Mouse (Mus musculus) CH12.LX (cell line): ENCODE results near the gene Ppp2r5e.
"Not testable (repeated sequence)": the region's sequence is repeated elsewhere in the genome, so short reads cannot be mapped to it uniquely, and the experiment has no call there.

Experiments used
- CTCF ChIP-seq, 2 experiments: IDR thresholded peaks in 1 of 2; conservative IDR thresholded peaks in 1 of 2; 2 replicates each; pipeline ENCODE4 v1.5.1; 2011 to 2012; ENCODE audit warnings: low read depth in 2 of 2, low read length in 2 of 2, improper control_type of control experiment in 1 of 2, inconsistent platforms in 1 of 2, mild to moderate bottlenecking in 1 of 2, moderate library complexity in 1 of 2
- EP300 ChIP-seq: IDR thresholded peaks from 2 replicates; pipeline ENCODE4 v1.6.1; 2011; ENCODE audit warnings: low read length, improper control_type of control experiment
- HCFC1 ChIP-seq: IDR thresholded peaks from 2 replicates; pipeline ENCODE4 v1.6.1; 2012; ENCODE audit warnings: low read depth, mild to moderate bottlenecking, inconsistent platforms, low read length, improper control_type of control experiment
- JUN ChIP-seq: IDR thresholded peaks from 2 replicates; pipeline ENCODE4 v1.6.1; 2011; ENCODE audit warnings: low read depth, mild to moderate bottlenecking, low read length, improper control_type of control experiment, moderate library complexity; ENCODE audit not compliant: insufficient read depth
- MEF2A ChIP-seq: IDR thresholded peaks from 2 replicates; pipeline ENCODE4 v1.6.1; 2014; ENCODE audit warnings: low read depth, mild to moderate bottlenecking, inconsistent platforms, low read length, improper control_type of control experiment, borderline replicate concordance
- MXI1 ChIP-seq: IDR thresholded peaks from 2 replicates; pipeline ENCODE4 v1.6.1; 2011; ENCODE audit warnings: mild to moderate bottlenecking, low read depth, low read length, improper control_type of control experiment
- POLR2A ChIP-seq: IDR thresholded peaks from 2 replicates; pipeline ENCODE4 v1.6.1; 2011; ENCODE audit warnings: low read depth, mild to moderate bottlenecking, improper control_type of control experiment, low read length
- SIN3A ChIP-seq: IDR thresholded peaks from 2 replicates; pipeline ENCODE4 v1.6.1; 2012; ENCODE audit warnings: low read length, improper control_type of control experiment, inconsistent platforms
- UBTF ChIP-seq: IDR thresholded peaks from 2 replicates; pipeline ENCODE4 v1.6.1; 2012; ENCODE audit warnings: low read depth, mild to moderate bottlenecking, inconsistent platforms, low read length, improper control_type of control experiment, moderate library complexity

- TF ChIP-seq CTCF (conservative IDR thresholded peaks at IDR 0.05 in 1 of 2, IDR thresholded peaks at IDR 0.05 in 1 of 2; ENCODE audit: low read depth in 2 of 2, low read length in 2 of 2); POLR2A; UBTF; SIN3A; EP300; JUN; MXI1; HCFC1; MEF2A: not testable (repeated sequence)
Measured at GRCm38 (mm10) chr12:75432400-75432799, 163.6 kb downstream of the Ppp2r5e start.
